Mouse (Mus musculus) cerebellum, adult 2 months (tissue): ENCODE measurements around the gene Olfr649. TPM values are rescaled to one million over a fixed set of nuclear protein-coding genes. Genes with fewer than 3 reads are reported as not detected.

Source experiments
- DNase-seq, 2 experiments: peaks; one replicate each; pipeline ENCODE4 v3.0.0; 2021
- H3K27ac ChIP-seq: fragments of 200-500 bp; 2 replicates; pipeline ENCODE4 v1.5.1; 2012; ENCODE audit warnings: low read length, control low read depth, inconsistent platforms; ENCODE audit not compliant: insufficient read depth
- H3K27me3 ChIP-seq: fragments of 200-500 bp; 2 replicates; pipeline ENCODE4 v1.6.1; 2012; ENCODE audit warnings: inconsistent platforms, mild to moderate bottlenecking, low read length, moderate library complexity; ENCODE audit not compliant: control insufficient read depth, insufficient read depth
- H3K4me1 ChIP-seq: fragments of 200-500 bp; 2 replicates; pipeline ENCODE4 v1.6.1; 2011; ENCODE audit warnings: low read length; ENCODE audit not compliant: control insufficient read depth, insufficient read depth
- H3K4me3 ChIP-seq: fragments of 200-500 bp; replicated peaks from 2 replicates; pipeline ENCODE3; 2011; ENCODE audit warnings: mild to moderate bottlenecking, low read depth, low read length, control low read depth; ENCODE audit not compliant: insufficient read depth
- CTCF ChIP-seq: fragments of 200-500 bp; IDR thresholded peaks from 2 replicates; pipeline ENCODE4 v1.5.1; 2011; ENCODE audit warnings: low read depth, mild to moderate bottlenecking, control low read depth, low read length, moderate library complexity, borderline replicate concordance; ENCODE audit not compliant: insufficient read depth
- POLR2A ChIP-seq: fragments of 200-500 bp; IDR thresholded peaks from 2 replicates; pipeline ENCODE4 v1.6.1; 2011; ENCODE audit warnings: low read length, control low read depth, borderline replicate concordance; ENCODE audit not compliant: insufficient read depth
- WGBS: fragments of 180-500 bp; shearing (Covaris S2); methylation state at CpG from one replicate; pipeline ENCODE4 v1.1.7; 2018; 5-methylcytosine and 5-hydroxymethylcytosine counted together
- polyA plus RNA-seq: library from polyadenylated mRNA; depleted of rRNA; stranded (reverse); fragments of >200 nt; gene quantifications from 2 replicates; pipeline ENCODE4 v1.2.3, GENCODE M21; 2012

Olfr649 gene
- polyA plus RNA-seq, 1 experiment: not detected

- H3K27me3 ChIP-seq: no peaks in the 10 kb centered on the region
- H3K4me1 ChIP-seq: no peaks in the 10 kb centered on the region
- no peak overlapping the region for H3K4me3 ChIP-seq
- H3K27ac ChIP-seq: no peak overlapping the region
- DNase-seq: no peak
- 50% methylated on average over 1 of the region's 1 CpGs for WGBS
- no peak for TF ChIP-seq CTCF
- TF ChIP-seq POLR2A: no peak
Observed at GRCm38 (mm10) chr7:104216011-104216535, 20.3 kb upstream of the Olfr649 start.

GRCm38 (mm10) chr7:104206197-104206596 lies 10.4 kb upstream of the Olfr649 start:
- Histone ChIP-seq H3K4me3 (no peak overlapping the region), H3K4me1 (no peaks in the 10 kb centered on the region), H3K27me3 (no peaks in the 10 kb centered on the region), H3K27ac (no peak overlapping the region)
- WGBS: 93% methylated on average over 7 of the region's 7 CpGs
- no peak for DNase-seq
- TF ChIP-seq CTCF: no peak
- no peak for TF ChIP-seq POLR2A

- no peak overlapping the region for H3K27ac ChIP-seq
- no peak overlapping the region for H3K4me3 ChIP-seq
- 7% methylated on average over 5 of the region's 5 CpGs for WGBS
- H3K27me3 ChIP-seq: no peaks in the 10 kb centered on the region
- peak in 1 of 2 experiments; percentile 11 for DNase-seq
- H3K4me1 ChIP-seq: no peaks in the 10 kb centered on the region
- TF ChIP-seq CTCF (peak; percentile 52), POLR2A (no peak)
Observed at GRCm38 (mm10) chr7:104199822-104200221, 4.0 kb upstream of the Olfr649 start.

- no peak overlapping the region for H3K4me3 ChIP-seq
- no peaks in the 10 kb centered on the region for H3K4me1 ChIP-seq
- WGBS: 63% methylated on average over 9 of the region's 9 CpGs
- no peaks in the 10 kb centered on the region for H3K27me3 ChIP-seq
- H3K27ac ChIP-seq: no peak overlapping the region
- TF ChIP-seq POLR2A (no peak), CTCF (no peak)
- no peak for DNase-seq
Observed at GRCm38 (mm10) chr7:104191275-104191674, 4.5 kb downstream of the Olfr649 start.

- Histone ChIP-seq H3K27ac (no peak within 1 kb of the TSS), H3K27me3 (no peaks in the 10 kb centered on the region), H3K4me1 (no peaks in the 10 kb centered on the region), H3K4me3 (no peak within 1 kb of the TSS)
- 89% methylated on average over 2 of the region's 2 CpGs for WGBS
- no peak for TF ChIP-seq POLR2A
- no peak for DNase-seq
Observed at GRCm38 (mm10) chr7:104183292-104183691, 12.5 kb downstream of the Olfr649 start, which contains the start of gene Olfr648. Olfr648 (minus strand) TSS chr7:104183392.

GRCm38 (mm10) chr7:104179074-104179473 lies 16.7 kb downstream of the Olfr649 start:
- no peak for TF ChIP-seq CTCF
- TF ChIP-seq POLR2A: no peak
- Histone ChIP-seq H3K4me1 (no peaks in the 10 kb centered on the region), H3K27me3 (no peaks in the 10 kb centered on the region), H3K27ac (no peak overlapping the region), H3K4me3 (no peak overlapping the region)
- WGBS: 61% methylated on average over 1 of the region's 1 CpGs
- DNase-seq: no peak

GRCm38 (mm10) chr7:104178422-104179054 lies 17.2 kb downstream of the Olfr649 start:
- TF ChIP-seq POLR2A (no peak), CTCF (no peak)
- DNase-seq: no peak
- Histone ChIP-seq H3K27ac (no peak overlapping the region), H3K4me3 (no peak overlapping the region), H3K4me1 (no peaks in the 10 kb centered on the region), H3K27me3 (no peaks in the 10 kb centered on the region)
- WGBS: 43% methylated on average over 5 of the region's 5 CpGs

GRCm38 (mm10) chr7:104175085-104175484 lies 20.7 kb downstream of the Olfr649 start:
- 10% methylated on average over 1 of the region's 1 CpGs for WGBS

More at GRCm38 (mm10) chr7:104175085-104175484, 20.7 kb downstream of the Olfr649 start:
- Histone ChIP-seq H3K27ac (no peak overlapping the region), H3K4me3 (no peak overlapping the region), H3K27me3 (no peaks in the 10 kb centered on the region), H3K4me1 (no peaks in the 10 kb centered on the region)
- no peak for DNase-seq
- TF ChIP-seq POLR2A: no peak
- TF ChIP-seq CTCF: no peak
